Mouse (Mus musculus) embryo, embryonic 10.5 days (tissue): ENCODE measurements around the gene Ess2.

Source experiments
- DNase-seq: peaks from one replicate; pipeline ENCODE4 v3.0.0-alpha.2; 2015; ENCODE audit warnings: low spot score

Gene Ess2

DNA sequence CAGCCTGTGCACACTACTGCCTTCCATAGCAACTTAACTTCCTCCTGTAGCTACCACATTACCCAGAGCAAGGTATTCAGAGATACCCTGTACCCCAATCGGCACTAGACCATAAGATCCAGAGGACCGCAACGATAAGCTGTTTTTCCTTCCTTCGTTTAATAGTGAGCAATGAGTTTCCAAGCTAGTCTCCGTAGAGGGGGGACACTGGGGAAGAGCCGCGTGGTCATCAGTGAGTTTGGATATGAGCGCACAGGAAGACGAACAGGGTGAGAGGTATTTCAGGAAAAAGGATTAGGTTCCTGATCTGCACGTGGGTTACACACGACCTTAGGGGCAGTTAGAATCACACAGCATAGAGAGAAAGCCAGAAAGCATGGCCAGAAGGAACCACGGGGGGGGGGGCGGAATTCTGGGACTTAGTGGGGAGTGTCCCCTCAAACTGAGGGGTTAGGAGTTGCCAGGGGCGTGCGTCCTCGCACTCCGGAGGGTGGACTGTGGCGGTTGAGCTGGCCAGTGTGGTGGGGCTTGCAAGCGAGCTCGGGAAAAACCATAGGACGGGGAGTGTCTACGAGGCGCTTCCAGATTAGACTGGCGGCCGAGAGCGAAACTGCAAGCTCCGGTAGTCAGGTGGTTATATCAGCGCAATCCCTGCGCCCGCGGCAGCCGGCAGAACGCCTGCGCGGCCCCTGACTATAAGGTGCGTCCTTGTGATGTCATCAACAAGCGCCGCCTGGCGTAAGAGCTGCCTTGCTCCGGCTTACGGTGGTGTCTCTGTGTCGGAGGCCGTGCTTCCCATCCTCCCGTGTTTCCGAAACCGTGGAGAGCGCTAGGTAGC lies 10.4 kb upstream of the Ess2 start:
- DNase-seq: peak; percentile 98

DNA sequence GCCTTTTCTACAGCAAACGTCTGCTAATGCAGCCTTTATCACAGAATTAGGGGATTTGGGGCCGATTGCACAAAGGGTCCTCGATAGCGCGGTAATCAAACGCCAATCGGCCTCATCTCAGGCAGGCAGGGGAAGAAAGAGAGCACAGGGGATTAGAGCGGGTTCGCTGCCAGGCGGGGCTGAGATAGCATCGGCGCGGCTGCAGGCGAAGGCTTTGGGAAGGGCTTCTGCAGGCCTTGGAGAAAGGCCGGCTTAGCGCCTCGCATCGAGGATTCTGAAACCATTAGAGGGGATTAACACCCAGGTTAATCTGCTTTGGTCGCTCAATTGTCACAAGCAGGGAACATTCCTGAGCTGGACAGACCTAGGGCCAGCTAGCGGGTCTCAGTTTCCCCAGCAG lies 9.4 kb upstream of the Ess2 start:
- peak; percentile 58 for DNase-seq

DNA sequence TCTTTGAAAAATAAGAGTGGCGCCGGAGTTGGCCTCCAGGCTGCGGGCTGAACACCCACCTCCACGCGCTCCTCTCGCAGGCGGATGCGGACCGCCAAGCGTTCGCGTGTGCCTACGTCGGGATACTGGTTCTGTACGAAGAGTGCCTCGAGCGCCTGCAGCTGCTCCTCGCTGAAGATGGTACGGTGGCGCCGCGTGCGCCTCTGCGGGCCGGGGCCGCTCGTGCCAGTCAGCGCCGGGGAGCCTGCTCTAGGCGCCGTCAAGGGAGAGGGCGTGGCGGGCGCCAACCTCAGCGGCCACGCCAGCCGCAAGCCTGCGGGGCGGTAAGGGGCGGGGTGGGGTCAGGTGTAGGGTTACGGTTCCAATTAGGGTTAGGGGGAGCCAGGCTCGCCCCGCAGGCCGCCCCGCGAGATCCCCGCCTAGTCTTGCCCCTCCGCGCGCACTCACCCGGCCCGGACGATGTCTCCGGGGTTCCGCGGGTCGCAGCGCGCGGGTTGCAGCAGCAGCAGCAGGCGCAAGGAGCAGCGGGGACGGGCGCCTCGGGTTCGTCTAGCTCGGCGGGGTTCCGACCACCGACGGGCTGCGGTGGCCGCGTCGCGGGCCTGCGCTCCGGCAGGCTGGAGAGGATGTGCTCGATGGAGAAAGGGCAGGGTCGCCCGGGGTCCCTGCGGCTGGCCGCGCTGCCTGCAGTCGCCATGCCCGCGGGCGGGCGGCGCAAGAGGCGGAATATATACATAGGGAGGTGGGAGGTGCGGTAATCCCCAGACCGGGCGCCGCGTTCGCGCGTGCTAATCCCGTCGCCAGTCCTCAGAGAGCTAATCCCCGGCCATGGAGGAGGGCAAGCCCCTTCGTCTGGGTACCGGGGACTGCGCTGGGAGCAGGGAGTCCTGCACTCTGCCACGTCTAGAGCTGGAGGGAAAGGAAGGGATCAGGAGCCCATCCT lies 3.4 kb upstream of the Ess2 start, which contains the start of gene Gsc2:
Gene Gsc2, minus strand, starts transcription at position 753 of the 943 bp plus-strand sequence.
- peak; percentile 39 for DNase-seq

DNA sequence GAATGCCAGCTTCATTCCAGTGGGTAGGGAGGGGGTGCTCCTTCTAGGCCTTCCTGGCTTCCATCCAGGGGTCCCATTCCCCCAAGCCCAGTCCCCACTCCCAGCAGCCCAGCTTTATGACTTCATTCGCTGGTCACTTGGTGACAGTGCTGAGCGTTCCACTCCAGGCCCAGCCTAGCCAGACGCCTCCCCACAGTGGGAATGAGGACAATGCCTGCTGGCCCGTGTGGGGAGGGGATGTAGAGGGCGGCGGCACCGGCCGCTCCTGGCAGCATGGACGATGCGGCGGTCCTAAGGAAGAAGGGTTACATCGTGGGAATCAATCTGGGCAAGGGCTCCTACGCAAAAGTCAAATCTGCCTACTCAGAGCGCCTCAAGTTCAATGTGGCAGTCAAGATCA lies 12.7 kb downstream of the Ess2 start, which contains the start of the genes Dgcr2 and Tssk2:
Gene Dgcr2, minus strand, starts transcription at position 101 of the 400 bp plus-strand sequence.
Gene Tssk2, plus strand, starts transcription at position 176 of the 400 bp plus-strand sequence.
- no peak for DNase-seq

DNA sequence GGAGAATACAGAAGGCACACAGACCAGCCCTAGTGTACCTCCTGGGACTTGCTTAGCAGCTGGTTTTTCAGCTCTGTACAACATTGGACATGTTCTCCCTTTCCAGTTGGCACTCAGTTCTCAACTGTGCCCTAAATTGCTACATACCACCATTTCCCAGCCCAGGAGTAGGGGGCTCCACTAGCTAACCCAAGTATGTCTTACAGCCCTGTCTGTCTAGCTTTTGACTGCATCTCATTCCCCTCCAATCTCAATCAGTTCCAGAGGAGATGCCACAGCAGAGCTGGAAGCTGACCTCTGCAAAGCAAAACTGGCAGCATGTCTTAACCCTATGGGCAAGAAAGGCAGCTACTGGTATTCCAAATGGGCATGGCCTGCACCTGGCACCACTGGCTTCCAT lies 15.1 kb downstream of the Ess2 start:
- no peak for DNase-seq

DNA sequence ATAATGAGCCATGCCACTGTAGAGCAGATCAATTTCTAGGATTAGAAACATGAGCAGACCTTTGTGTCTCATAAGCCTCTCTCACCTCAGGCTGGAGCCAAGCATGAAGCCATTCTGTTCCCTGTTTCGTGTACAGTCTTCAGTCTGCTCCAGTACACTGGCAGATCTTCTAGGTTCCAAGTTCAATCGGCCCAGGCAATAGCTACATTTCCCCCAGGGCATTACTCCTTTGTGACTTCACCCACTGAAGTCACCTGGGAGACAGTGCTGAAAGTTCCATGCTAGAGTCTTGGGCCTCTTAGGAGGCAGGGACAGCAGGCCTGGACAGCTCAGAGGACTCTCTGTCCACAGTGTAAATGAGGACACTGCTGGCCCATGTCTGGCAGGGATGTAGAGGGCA lies 17.2 kb downstream of the Ess2 start, which contains the start of gene Tssk1:
Gene Tssk1, plus strand, starts transcription at position 301 of the 400 bp plus-strand sequence.
- DNase-seq: no peak

DNA sequence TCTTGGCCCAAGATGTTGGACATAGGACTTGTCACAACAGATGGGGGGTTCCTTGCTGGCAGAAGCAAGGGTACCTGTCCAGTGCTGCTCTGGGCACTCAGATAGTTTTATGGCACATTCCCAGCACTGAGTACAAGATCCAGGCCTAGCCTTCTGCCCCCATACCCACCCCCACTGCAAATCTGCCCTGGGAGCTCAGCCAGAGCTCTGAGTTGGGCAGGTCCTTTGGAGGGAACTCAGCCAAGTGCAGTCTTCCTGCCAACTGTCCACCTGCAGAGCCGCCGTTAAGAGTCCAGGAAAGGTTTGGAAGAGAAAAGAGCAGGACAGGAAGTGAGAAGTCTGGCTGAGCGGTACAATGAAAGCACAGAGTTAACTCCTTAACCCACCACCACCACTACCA lies 18.5 kb downstream of the Ess2 start:
- DNase-seq: no peak

DNA sequence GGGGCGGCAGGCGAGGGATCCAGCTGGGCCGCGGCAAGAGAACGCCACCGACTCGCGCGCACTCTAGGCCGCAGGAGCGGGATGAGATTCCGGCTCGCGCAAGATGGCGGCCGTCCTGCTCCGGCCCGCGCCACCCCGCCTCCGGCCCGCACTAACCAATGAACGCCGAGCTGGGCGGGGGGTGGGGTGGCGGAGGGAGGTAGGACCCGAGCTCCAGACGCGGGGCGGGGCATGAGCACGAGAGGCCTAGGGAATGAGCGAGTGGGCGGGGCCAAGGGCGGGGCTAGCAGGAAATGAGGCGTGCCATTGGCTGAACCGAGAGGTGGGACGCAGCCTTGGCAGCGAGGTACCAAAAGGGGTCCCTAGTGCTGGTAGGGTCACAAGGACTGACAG lies 19.6 kb downstream of the Ess2 start, which contains the start of gene Gm20518:
Gene Gm20518, minus strand, starts transcription at position 105 of the 393 bp plus-strand sequence.
- DNase-seq: peak; percentile 100

DNA sequence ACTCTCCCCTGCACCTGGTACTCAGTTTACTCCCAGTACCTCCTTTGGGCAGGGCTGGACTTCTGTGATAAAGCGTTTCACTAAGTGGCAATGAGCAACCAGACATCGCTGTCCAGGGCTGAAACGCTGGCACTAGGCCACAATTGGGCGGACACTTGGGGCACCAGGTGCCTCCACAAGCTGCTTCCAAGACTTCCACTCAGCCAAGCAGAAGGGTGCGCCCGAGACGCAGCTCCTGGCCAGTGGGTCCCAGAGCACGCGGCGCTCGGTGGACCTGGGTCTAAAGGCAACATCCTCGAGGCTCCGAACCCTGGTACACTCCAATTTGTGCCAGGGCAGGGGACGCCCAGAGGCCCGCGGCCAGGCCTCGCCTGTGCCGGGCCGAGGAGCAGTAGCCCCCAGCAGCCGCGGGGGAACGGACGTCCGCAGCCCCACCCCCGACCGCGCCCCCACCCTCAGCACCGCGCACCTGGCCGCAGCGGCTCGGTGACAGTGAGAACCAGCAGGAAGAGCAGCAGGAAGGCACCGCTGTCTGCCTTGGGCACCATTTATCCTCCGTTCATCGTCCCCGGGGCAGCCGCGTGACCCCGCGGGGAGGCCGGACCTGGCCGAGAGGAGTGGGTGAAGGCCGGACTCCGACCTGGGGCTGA lies 20.1 kb downstream of the Ess2 start:
- peak; percentile 46 for DNase-seq

DNA sequence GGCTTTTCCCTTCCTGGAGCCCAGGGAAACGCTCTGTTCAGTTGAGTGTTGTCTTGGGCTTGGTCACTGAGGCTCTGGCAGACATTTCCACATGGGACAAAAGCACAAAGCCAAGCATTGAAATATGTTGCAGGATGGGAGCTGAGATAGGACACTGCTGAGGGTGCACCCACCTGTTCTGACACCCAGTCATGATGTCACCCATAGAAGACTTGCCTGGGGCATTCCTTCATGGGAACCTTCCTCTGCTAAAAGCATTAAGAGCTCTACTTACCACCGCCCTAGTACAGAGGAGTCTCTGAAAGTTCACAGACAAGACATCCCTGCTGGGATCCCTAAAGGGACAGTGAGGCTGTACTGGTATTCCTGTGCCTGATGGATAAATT lies 20.8 kb downstream of the Ess2 start:
- DNase-seq: no peak

DNA sequence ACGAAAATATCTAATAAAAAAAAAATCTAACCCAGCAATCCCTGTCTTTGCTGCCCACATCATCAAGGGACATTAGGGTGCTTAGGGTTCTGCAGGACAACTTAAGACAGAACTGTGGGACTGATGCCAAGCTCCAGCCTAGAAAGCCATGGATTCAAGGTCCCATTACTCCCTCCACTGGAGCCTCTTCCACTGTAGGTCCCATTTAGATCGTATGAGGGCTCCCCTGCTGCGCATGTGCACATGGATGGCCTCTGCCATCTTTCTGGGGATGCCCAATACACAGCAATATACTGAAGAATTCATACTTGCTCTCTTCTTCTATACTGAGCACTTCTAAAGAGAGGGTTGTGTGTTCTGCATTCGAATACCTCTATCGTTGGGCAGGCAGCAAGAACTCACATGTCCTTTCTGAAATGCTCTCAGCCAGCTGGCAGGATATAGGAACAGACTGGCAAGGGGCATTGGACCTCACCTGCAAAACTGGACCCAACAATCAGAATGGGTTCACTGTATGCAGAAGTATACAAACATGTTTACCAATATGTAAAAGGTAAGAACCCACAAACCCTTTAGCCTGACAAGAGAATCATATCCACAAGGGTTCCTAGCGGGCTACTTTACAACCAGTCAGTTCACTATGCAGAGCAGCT lies 21.3 kb downstream of the Ess2 start:
- DNase-seq: no peak

DNA sequence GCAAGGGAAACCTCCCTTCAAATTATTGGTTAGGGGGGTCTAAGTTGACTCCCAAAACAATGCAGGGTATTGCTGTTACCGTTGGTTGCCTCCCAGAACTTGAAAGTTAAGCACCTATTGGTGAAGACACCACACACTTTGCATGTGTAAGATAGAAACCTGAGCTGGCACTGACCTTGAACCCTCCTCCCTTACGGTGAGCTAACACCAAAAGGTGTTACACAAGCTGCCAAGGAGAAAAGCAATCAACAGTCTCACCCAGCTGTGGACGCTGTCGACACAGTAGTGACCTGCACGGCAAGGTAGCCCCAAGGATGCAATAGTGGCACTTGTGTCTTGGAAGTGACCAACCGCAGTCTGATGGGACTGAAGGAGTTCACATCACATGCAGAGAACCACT lies 27.0 kb downstream of the Ess2 start:
- DNase-seq: no peak

DNA sequence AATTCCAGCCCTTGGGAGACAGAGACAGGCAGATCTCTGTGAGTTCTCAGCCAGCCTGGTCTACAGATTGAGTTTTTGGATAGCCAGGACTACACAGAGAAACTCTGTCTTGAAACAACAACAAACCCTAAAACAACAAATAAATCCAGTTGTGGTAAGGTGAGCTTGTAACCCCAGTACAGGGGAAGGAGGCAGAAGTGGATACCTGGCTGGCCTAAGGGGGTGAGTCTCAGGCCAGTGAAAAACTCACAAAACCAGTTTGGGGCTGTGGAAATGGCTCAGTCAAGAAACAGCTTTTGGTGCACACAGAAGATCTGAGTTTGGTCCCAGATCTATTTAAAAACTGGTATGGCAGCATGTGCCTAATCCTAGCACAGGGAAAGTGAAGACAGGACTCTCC lies 29.0 kb downstream of the Ess2 start:
- no peak for DNase-seq

DNA sequence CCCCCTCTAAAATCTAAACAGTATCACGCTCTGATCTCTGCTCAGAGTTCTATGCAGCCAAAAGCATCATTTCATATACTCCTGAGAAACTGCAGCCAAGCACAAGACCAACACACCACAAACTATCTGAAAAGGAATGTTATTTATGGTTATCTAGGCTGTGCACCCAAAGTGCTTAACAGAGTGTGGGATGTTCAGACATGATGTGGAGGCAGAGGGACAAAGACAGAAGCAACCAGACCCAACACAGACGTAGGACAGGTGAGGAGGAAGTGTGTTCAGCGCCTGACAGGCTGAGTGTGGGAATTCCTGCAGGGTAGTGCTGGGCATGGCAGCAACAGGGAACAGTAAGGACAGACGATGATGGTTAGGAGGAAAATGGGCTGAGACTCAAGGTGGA lies 31.6 kb downstream of the Ess2 start:
- no peak for DNase-seq

DNA sequence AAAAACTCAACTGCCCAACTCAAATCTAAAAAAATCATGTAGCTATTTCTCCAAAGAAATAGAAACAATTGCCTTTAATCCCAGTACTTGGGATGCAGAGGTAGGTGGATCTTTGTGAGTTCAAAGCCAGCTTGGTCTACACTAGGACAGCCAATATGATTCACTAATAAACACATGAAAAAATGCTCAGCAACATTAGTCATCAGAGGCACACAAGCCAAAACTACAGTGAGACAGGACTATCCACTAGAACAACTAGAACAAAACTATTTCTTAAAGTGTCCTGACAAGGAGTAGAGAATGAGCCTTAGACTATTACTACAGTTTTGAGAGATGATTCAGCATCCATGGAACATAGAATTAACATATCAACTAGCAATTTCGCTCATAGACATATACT lies 35.1 kb downstream of the Ess2 start:
- no peak for DNase-seq

DNA sequence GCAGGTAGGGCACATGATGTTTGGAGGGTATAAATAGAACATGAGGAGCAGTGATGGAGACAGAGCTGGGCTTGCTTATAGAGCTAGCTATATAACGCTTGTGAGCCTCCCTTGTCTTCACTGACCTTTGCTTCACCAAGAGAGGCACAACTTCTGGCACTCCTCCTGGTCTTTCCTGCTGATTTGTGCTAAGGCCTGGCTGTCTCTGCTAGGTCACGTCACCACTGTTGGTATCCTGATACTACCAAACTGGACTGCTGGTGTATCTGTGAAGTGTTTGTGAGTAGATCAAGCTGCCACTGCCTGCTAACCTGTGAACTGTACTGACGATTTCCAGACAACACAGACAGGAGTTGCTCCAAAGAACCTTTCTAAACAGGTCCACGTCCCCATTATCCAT lies 36.0 kb downstream of the Ess2 start:
- no peak for DNase-seq

DNA sequence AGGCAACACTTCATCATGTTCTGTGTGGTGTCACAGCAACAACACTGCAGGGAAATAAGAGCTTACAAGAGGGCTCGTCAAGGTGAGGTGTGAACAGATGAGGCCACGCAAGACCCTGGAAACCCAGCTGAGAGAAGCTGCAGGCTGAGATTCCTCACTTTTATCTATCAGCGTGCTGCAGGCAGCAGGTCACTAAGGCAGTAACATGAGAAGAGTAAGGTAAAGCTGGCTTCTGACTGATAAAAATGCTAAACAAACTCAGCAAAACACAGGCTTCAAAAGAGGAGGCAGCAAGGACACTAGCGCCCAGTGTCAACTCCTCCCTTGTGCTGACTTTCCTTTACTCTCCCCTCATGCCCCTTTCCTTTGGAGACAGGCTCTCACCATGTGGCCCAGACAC lies 38.2 kb downstream of the Ess2 start:
- DNase-seq: no peak

DNA sequence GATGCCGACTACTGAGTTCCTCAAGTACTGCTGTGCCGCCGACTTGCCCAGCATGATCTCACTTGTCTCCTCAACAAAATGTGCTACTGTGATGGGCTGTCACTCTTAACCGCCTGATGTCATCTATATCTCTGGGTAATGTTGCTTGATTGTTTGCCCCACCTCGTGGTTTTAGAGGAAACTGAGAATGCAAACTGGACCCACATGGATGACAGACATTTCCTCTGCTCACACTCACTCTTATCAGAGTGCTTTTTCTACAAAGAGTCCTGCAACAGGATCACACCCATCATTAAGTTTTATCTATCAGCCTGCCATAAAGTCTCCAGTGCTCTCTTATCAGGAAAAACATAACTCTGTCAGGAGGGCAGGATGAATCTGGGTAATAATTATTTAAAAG lies 39.9 kb downstream of the Ess2 start:
- no peak for DNase-seq

DNA sequence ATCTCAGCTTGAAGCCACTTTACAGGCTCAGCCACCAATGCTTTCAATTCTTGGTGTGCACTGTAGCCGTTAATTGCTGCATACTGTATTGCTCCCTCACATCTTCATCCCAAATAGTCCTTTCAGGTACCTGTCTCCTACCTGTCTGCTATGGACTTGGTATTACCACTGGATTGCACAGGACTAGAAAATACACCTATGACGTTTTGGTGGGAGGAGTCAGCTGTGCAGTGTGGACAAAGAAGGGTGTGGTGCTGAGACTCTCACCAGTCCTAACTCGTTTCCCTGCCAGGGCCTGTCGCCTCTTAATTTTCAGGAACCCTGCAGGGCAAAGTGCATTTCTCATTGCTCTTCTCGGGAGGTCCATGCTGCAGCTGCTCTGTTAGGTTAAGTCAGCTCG lies 45.4 kb downstream of the Ess2 start:
- no peak for DNase-seq

DNA sequence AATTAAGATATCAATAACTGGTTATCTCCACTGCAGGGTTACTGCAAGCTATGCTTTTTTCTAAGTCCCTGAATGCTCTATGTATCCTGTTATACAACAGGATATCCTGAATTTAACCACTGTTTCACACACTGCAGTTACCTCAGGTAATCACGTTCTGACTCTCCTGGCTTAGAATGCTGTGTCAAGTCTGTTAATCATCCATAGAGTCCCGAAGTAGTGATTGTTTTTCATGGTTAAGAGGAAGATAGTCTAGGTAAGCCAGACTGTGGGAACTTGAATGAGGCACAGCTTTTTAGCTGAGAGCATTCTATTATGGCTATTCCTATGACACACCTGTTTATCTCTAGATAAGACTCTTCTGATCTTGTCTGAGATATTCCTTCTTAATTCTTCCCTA lies 45.9 kb downstream of the Ess2 start:
- DNase-seq: no peak

DNA sequence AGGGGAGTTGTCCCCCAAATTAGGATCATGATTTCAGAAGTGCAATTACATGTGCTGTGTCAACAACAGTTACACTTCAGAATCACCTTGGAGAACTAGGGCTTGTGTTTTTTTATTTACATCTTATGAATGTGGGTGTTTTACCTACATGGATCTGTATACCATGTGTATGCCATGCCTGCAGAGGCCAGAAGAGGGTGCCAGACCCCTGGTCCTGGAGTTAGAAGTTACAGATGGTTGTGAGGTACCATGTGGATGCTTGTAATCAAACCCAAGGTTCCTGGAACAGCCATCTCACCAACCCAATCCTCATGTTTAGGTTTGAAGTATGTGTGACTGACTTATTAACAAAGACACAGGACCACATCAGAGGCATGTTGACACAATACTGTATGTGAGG lies 52.6 kb downstream of the Ess2 start:
- peak; percentile 40 for DNase-seq

DNA sequence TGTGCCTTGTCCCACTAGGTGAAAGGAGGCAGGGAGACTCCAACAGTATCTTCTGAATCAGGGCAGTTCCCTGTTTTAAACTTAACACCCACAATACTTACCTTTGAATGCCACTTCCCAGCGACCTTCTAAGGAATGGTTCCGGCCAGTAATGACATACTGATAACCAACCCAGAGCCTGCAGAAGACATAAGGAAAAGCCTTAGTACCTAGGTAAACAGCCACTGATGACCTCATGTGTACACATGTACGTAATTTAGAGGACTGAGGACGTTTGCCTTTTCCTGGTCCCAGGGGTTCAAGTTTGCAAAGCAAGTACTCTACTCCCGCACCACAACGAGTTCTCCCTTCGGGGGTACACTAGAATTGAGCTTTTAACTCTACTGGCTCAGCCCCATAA lies 54.0 kb downstream of the Ess2 start:
- no peak for DNase-seq
